Mouse (Mus musculus) erythroblast, embryonic 14.5 days (primary cell): ENCODE data around the gene Thumpd2.

ENCODE experiments used
- GATA1 ChIP-seq: IDR thresholded peaks from 2 replicates; pipeline ENCODE4 v1.6.1; 2012; ENCODE audit warnings: low read length, inconsistent platforms, mixed read lengths
- TAL1 ChIP-seq: IDR thresholded peaks from 3 replicates; pipeline ENCODE4 v1.6.1; 2012; ENCODE audit warnings: low read length, inconsistent platforms, mixed read lengths

- TF ChIP-seq TAL1 (no peak), GATA1 (no peak)
Observed at GRCm38 (mm10) chr17:81055522-81055921, 9.4 kb downstream of the Thumpd2 start.
